Mouse (Mus musculus) monocyte, adult 2 months (primary cell): ENCODE measurements around the gene Ppp1r7.
"Not testable (repeated sequence)": the region's sequence is repeated elsewhere in the genome, so short reads cannot be mapped to it uniquely, and the experiment has no call there.

ENCODE experiments used
- DNase-seq, 2 experiments: peaks; one replicate each; pipeline ENCODE4 v3.0.0; 2022; ENCODE audit warnings: low spot score in 2 of 2, low read depth in 1 of 2

The Ppp1r7 gene

GRCm38 (mm10) chr1:93342648-93343503 is at the start of gene Ppp1r7, which contains the start of gene Pask:
Gene Ppp1r7, plus strand, starts transcription at chr1:93342854.
Gene Pask, minus strand, starts transcription at chr1:93343482.
- DNase-seq: peak; percentile 88 to 90

DNA sequence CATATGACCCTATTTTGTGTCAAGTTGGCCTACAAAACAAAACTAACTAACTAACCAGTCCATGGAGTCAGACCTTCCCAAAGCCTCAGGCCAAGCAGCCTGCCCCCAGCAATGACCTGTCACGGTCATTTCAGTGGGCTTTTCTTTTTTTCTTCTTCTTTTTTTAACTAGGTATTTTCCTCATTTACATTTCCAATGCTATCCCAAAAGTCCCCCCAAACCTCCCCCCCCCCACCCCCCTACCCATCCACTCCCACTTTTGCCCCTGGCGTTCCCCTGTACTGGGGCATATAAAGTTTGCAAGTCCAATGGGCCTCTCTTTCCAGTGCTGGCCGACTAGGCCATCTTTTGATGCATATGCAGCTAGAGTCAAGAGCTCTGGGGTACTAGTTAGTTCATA is 48.2 kb upstream of the Ppp1r7 start:
- not testable (repeated sequence) for DNase-seq

GRCm38 (mm10) chr1:93299791-93300190 is 42.9 kb upstream of the Ppp1r7 start:
- no peak for DNase-seq

GRCm38 (mm10) chr1:93300578-93300977 is 42.1 kb upstream of the Ppp1r7 start:
- DNase-seq: no peak

DNA sequence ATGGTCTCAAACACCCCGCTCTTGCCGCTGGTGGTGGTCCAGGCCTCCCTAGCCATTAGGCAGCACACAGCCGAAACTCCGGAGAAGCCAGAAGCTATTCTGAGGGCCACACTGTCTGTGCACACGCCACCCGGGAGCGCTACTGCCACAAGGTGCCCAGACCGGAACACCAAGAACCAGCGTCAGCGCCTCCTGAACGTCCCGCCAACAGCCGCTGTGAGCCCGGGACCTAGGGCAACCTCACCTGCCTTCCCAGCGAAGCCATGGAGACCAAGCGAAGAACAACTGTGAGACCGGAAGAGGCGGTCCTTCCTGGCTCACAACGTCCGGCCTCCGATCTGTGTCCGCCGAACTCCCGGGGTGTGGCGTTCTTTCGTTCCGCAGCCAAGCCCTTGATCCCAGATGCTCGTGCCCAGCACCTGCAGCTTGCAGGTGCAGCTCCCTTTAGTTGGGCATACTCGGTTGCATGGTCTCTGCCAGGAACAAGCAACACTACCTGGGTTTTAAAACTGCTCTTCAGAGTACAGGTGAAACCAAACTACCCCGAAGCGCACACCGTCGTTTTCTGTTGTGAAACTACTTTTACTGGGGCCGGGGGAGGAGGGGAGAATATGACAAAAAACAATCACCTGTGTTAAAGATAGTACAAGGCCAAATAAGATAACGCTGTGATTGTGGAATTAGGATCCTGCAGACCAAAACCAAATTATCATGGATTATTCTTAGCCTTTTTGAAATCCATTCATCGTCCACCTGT is 36.9 kb upstream of the Ppp1r7 start, which contains the start of gene Mterf4:
Mterf4 (minus strand) TSS at position 335 of the 757 bp plus-strand sequence.
- DNase-seq: peak; percentile 13 to 42

- DNase-seq: no peak
Observed at GRCm38 (mm10) chr1:93323973-93324372, 18.7 kb upstream of the Ppp1r7 start.

DNA sequence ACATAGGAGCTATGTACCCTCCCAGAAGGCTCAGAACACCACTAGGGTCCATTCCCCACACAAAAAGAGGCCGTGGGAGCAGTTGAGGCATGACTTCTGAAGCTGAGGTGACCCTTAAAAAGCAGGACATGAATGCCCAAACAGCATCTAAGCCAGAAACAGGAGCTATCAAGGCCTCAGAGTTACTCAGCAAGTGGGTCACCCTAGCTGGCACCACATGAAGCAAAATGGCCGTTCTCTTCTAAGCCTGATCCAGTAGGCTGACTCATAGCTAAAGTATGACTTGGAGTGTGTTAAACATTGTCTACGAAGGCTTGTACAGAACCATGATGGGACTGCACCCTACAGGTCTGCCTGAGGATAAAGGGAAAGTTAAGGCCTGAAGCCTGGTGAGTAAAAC is 16.2 kb upstream of the Ppp1r7 start:
- no peak for DNase-seq

DNA sequence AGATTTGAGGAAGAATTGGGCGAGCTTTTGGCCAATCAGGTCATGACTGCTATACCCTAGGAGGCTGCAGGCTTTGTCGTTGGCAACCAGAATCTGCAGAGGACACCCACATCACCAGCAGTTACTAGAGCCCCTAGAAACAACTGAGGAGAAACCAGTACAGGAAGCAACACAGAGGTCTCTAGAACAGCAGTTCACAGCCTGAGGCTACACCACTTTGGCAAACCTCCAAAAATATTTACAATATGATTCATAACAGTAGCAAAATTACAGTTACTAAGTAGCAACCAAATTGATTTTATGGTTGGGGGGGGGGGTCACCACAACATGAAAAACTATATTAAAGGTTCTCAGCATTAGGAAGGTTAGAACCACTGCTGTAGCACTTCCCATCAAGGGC is 8.0 kb upstream of the Ppp1r7 start:
- no peak for DNase-seq

DNA sequence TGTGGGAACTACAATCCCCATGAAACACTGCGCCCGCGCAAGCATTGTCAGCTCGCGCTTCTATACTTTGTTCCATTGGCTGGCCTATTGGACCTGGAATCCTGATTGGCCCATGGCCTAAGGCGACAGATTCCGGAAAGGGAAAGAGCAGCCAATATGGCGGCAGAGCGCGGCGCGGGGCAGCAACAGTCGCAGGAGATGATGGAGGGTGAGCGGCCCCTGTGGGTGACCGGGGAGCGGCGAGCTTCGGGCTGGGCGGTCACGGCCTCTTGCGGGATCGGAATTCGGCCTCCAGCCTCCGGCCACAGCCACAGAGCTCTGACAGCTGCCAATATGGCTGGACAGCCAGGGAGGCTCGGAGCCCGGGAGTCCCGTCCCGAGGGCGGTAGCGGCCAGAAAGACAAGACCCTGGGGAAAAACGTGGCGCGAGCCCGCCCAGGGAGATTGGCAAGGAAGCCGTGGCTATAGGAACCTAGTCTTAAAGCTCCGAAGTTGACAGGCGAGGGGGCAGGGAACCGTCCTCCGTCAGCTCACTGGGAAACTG is 922 bp downstream of the Ppp1r7 start:
- peak; percentile 74 to 82 for DNase-seq

DNA sequence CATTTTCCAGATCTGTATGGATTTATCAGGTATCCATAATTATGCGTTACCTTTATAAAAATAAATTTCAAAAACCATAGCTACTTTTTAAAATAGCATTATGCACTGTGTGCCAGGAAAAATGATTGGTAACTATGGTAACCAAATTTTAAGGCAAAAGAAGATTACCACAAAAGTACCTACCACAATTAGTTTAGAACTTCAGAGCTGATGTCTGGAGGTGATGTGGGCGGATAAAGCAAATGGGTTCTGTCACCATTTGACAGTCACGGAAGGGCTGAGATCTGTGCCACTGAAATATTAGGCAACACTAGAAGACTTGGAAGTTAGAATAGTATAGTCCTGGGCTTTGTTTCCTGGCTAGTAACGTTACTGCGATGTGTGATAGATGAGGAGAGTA is 4.5 kb downstream of the Ppp1r7 start:
- no peak for DNase-seq

- no peak for DNase-seq
Observed at GRCm38 (mm10) chr1:93349701-93350100, 7.0 kb downstream of the Ppp1r7 start.

GRCm38 (mm10) chr1:93352724-93353123 is 10.1 kb downstream of the Ppp1r7 start:
- no peak for DNase-seq

- DNase-seq: no peak
Observed at GRCm38 (mm10) chr1:93362661-93363060, 20.0 kb downstream of the Ppp1r7 start.

DNA sequence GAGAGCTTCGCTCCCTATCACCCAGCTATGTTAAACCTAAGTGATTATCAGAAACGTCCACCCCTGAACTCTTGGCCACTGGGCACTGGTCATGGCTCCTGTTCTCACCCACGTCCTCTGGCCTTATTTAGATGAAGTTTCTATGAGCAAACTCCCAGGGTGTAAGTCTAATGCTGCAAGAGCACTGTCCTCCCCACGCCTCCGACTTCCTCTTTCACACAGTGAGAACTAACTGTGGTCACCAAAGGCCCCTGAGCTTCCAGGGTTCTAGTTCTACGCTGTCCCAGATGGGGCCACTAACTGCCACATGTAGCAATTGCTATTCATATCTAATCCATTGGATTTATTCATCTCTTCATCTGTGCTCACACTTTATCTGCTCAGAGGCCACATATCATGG is 23.0 kb downstream of the Ppp1r7 start:
- no peak for DNase-seq

DNA sequence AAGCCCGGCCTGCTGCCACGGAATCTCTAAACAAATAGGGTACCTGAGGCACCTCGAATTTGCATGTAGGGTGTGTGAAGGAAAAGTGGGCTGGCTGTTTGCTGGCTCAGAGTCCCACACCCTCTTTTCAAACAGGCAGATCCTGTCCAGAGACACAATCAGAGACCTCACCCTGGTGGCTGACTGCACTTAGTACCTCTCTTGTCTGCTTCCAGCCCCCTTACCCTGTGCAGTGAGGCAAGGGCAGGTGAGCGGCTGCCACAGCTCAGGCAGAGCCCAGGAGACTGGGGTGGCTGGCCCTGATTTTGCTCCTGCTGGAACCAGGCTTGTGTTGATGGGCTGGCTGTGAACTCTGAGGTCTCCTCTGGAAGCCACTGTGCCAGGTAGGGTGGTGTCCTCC is 31.0 kb downstream of the Ppp1r7 start, which contains the start of gene Ano7:
Ano7 (plus strand) TSS at position 266 of the 400 bp plus-strand sequence.
- DNase-seq: no peak

GRCm38 (mm10) chr1:93377307-93377706 is 34.7 kb downstream of the Ppp1r7 start:
- DNase-seq: no peak

GRCm38 (mm10) chr1:93379117-93379516 is 36.5 kb downstream of the Ppp1r7 start:
- DNase-seq: no peak

GRCm38 (mm10) chr1:93387198-93387597 is 44.5 kb downstream of the Ppp1r7 start:
- no peak for DNase-seq

DNA sequence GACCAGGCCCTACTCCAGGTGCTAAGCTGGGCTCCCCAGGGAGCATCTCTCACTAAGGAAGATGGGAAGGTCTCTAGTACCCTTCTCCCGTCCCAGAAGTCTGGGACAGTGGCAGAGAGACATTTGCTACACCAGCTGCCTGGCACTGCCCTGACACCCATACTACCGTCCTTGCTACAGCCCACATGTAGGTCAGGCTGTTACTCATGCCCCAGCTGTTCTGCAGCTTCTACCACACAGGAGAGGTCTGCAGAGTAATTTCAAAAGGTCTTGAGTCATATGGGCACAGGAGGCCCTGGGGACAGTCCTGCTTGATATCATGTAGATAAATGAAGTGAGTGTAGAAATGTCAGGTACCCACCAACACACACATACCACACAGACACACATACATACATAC is 46.3 kb downstream of the Ppp1r7 start:
- no peak for DNase-seq

DNA sequence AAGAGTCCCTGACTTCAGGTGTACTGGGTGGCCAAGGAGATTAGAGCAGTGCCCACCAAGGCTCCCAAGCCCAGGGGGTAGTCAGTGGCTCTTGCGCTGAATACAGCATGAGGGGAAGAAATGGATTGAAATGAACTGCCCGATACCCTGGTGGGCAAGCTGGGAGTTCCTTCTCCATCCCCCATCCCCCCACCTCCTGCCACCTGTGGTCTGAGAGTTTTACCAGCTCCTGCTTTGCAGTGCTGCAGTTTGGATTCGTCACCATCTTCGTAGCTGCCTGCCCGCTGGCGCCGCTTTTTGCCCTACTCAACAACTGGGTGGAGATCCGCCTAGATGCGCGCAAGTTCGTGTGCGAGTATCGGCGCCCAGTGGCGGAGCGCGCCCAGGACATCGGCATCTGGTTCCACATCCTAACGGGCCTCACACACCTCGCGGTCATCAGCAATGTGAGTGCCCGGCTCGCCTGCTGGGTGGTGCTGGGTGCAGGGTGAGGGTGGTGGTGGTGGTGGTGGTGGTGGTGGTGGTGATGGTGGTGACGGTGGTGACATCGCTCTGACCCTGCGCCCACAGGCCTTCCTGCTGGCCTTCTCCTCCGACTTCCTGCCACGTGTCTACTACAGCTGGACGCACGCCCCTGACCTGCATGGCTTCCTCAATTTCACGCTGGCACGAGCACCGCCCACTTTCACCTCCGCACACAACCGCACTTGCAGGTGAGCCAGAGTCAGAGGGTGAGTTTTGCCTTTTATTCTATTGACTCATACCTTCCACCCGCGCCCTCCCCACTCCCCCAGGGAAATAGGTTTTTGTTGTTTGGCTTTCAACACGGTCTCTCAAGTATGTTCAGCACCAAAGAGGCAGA is 58.8 kb downstream of the Ppp1r7 start:
- DNase-seq: no peak

DNA sequence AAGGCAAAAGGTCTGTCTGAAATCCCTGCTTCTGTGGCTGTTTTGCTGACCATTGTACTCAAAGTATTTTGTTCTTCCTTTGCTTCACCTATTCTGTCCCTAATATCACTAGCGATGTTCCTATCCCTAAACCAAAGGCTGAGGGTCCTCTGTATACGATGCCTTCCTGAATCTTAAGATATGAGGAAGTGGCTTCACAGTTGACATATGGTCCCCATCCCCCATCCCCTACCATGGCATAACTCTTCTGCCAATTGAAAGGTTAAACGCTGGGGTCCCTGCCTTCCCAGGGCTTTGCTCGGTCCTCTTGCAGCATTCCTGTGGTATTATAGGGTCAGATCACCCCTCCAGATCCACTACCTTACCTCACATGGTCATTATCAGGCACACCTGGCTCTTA is 60.7 kb downstream of the Ppp1r7 start:
- DNase-seq: no peak
